Mouse (Mus musculus) kidney, postnatal 0 days (tissue): ENCODE data around the gene Samsn1. TPM values are rescaled to one million over a fixed set of nuclear protein-coding genes. Genes with fewer than 3 reads are reported as not detected.

ENCODE experiments used
- ATAC-seq: fragments of 200-750 bp; cut with Nextera tagmentation; replicated peaks from 2 replicates; pipeline ENCODE4 v1.8.0; 2017; ENCODE audit warnings: low read depth, moderate number of reproducible peaks, moderate TSS enrichment, moderate library complexity; ENCODE audit not compliant: low FRiP score
- DNase-seq: peaks from one replicate; pipeline ENCODE4 v3.0.0-alpha.2; 2016; ENCODE audit warnings: low spot score
- H3K27ac ChIP-seq: fragments of 300-500 bp; sonication (generic); 2 replicates; pipeline ENCODE4 v1.5.1; 2014; ENCODE audit warnings: mild to moderate bottlenecking
- H3K27me3 ChIP-seq: fragments of 300-500 bp; sonication (generic); 2 replicates; pipeline ENCODE4 v1.6.1; 2014; ENCODE audit warnings: low read length, mixed read lengths; ENCODE audit not compliant: insufficient read depth
- H3K36me3 ChIP-seq: fragments of 300-500 bp; sonication (generic); 2 replicates; pipeline ENCODE4 v1.6.1; 2014; ENCODE audit warnings: low read length, mixed read lengths; ENCODE audit not compliant: insufficient read depth
- H3K4me1 ChIP-seq: fragments of 300-500 bp; sonication (generic); replicated peaks from 2 replicates; pipeline ENCODE4 v1.6.1; 2014; ENCODE audit warnings: antibody characterized with exemption, low read length, mixed read lengths; ENCODE audit not compliant: insufficient read depth
- H3K4me2 ChIP-seq: fragments of 300-500 bp; sonication (generic); 2 replicates; pipeline ENCODE4 v1.6.1; 2014; ENCODE audit warnings: mild to moderate bottlenecking, low read length, moderate library complexity, mixed read lengths
- H3K4me3 ChIP-seq: fragments of 300-500 bp; sonication (generic); replicated peaks from 2 replicates; pipeline ENCODE4 v1.5.1; 2014; ENCODE audit warnings: low read depth, low read length
- H3K9ac ChIP-seq: fragments of 300-500 bp; sonication (generic); 2 replicates; pipeline ENCODE4 v1.6.1; 2014; ENCODE audit warnings: low read depth, low read length
- H3K9me3 ChIP-seq: fragments of 300-500 bp; sonication (generic); replicated peaks from 2 replicates; pipeline ENCODE4 v1.6.1; 2016; ENCODE audit warnings: low read length, inconsistent platforms, mixed read lengths
- CTCF ChIP-seq: IDR thresholded peaks from 2 replicates; pipeline ENCODE4 v1.5.1; 2016; ENCODE audit warnings: antibody characterized with exemption, low read depth, mild to moderate bottlenecking, moderate library complexity
- WGBS: fragments of 180-500 bp; shearing (Covaris S2); extraction: QIAGEN DNeasy Blood & Tissue Kit; methylation state at CpG from one replicate; pipeline ENCODE4 v1.1.7; 2014; 5-methylcytosine and 5-hydroxymethylcytosine counted together
- polyA plus RNA-seq: library from polyadenylated mRNA; unstranded; fragments of >200 nt; fragmentation: Nextera tagmentation; extraction: Ambion mirVana; gene quantifications from 2 replicates; pipeline ENCODE4 v1.2.1, GENCODE M21; 2015

Gene Samsn1
- polyA plus RNA-seq, 1 experiment from 2014 or later, result 1.6 TPM

DNA sequence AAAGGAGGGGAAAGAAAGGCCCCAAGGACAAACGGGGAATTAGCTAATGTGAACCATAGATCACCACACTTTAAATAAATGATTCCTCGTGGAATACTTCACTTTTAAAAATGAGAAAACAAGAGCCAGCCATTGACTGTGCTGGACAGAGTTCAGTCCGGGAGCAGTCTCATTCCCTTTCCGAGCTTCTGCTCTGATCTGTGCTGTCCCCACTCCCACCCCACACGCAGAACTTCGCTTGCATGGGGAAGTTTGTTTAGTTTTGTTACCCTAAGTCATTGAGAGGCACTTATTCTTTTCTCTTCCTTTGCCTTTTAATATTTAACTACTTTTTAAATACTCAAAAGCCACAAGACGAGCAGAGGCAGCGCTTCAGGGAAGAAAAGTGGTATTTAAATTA is 60.1 kb downstream of the Samsn1 start:
- Histone ChIP-seq H3K27ac (no peak overlapping the region), H3K4me1 (no peaks in the 10 kb centered on the region), H3K9me3 (no peaks in the 10 kb centered on the region), H3K36me3 (no peaks in the 10 kb centered on the region), H3K4me2 (no peak overlapping the region), H3K9ac (no peak overlapping the region), H3K27me3 (no peaks in the 10 kb centered on the region), H3K4me3 (no peak overlapping the region)
- WGBS, result 34% methylated on average over 8 of the region's 8 CpGs
- TF ChIP-seq CTCF, result no peak
- ATAC-seq (no peak), DNase-seq (peak; percentile 18)

GRCm38 (mm10) chr16:75961487-75961886 is 60.6 kb downstream of the Samsn1 start:
- no peaks in the 10 kb centered on the region for H3K27me3 ChIP-seq
- no peak for TF ChIP-seq CTCF
- no peak overlapping the region for H3K9ac ChIP-seq
- DNase-seq (peak; percentile 41), ATAC-seq (no peak)
- no peaks in the 10 kb centered on the region for H3K9me3 ChIP-seq
- H3K4me1 ChIP-seq, result no peaks in the 10 kb centered on the region
- H3K36me3 ChIP-seq, result no peaks in the 10 kb centered on the region
- no peak overlapping the region for H3K4me2 ChIP-seq
- H3K4me3 ChIP-seq, result no peak overlapping the region
- H3K27ac ChIP-seq, result no peak overlapping the region
- WGBS, result 15% methylated on average over 5 of the region's 5 CpGs

DNA sequence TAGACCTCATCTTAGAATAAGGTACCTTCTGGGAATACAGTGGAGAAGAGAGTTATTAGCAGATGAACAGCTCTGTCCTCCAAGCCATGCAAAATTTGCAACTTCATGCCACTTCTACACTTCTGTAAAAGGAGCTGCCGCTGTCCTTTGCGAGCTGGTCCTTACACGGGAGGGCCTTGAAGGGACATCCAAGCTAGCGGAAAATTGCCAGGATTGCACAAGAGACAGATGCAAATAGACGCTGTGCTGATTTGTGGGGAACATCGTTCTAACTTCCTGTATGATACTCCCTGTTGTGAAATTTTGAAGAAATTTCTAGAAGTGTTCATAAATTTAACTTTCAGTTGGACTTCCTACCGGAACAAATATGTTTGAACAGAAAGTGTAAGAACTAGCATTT is 61.0 kb downstream of the Samsn1 start:
- Histone ChIP-seq H3K9me3 (no peaks in the 10 kb centered on the region), H3K27ac (no peak overlapping the region), H3K4me1 (no peaks in the 10 kb centered on the region), H3K4me2 (no peak overlapping the region), H3K36me3 (no peaks in the 10 kb centered on the region), H3K27me3 (no peaks in the 10 kb centered on the region), H3K9ac (no peak overlapping the region), H3K4me3 (no peak overlapping the region)
- ATAC-seq, result no peak
- DNase-seq, result peak; percentile 27
- no peak for TF ChIP-seq CTCF
- WGBS, result 69% methylated on average over 7 of the region's 7 CpGs

DNA sequence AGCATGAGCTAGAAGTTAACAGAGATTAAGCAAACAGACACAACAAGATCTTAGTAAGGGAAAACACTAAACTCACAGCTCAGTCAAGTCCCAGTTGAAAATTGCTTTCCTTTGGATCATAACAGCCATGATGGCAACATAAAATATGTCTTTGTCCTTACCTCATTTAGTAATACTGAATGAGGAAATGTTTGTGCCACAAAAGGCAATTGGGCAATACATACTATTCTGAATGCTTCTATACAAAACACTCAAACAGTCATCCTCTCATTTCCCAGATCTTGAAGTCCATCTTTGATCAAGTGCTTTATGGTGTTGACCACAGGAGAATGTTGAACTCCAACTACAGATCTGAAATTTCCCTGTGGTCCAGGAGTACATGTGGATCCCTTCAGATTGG is 88.7 kb downstream of the Samsn1 start:
- TF ChIP-seq CTCF, result no peak
- H3K4me2 ChIP-seq, result no peak overlapping the region
- ATAC-seq (no peak), DNase-seq (no peak)
- no peak overlapping the region for H3K4me3 ChIP-seq
- no peaks in the 10 kb centered on the region for H3K9me3 ChIP-seq
- H3K27me3 ChIP-seq, result no peaks in the 10 kb centered on the region
- H3K4me1 ChIP-seq, result no peaks in the 10 kb centered on the region
- H3K9ac ChIP-seq, result no peak overlapping the region
- no peak overlapping the region for H3K27ac ChIP-seq
- H3K36me3 ChIP-seq, result no peaks in the 10 kb centered on the region

DNA sequence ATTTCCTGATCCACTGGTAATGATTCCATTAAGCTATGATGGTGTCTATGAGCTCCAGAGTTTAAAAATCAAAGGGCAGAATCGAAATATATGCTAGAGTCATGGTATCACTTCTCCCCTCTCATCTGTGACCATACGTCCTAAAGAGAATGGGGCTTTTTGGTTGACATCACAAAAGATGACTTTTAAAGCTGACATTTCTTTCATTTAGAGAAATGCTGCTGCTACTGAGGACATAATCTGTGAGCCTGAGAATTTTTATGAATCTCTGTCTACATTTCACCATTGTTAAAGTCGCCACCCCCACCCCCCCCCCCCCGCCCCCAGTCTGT is 91.9 kb downstream of the Samsn1 start:
- DNase-seq (no peak), ATAC-seq (no peak)
- H3K4me1 ChIP-seq, result no peaks in the 10 kb centered on the region
- no peaks in the 10 kb centered on the region for H3K36me3 ChIP-seq
- H3K27ac ChIP-seq, result no peak overlapping the region
- no peak overlapping the region for H3K4me2 ChIP-seq
- no peak overlapping the region for H3K9ac ChIP-seq
- TF ChIP-seq CTCF, result no peak
- H3K4me3 ChIP-seq, result no peak overlapping the region
- H3K27me3 ChIP-seq, result no peaks in the 10 kb centered on the region
- no peaks in the 10 kb centered on the region for H3K9me3 ChIP-seq
- WGBS, result 85% methylated on average over 4 of the region's 4 CpGs

- Histone ChIP-seq H3K27ac (no peak overlapping the region), H3K4me3 (no peak overlapping the region), H3K27me3 (no peaks in the 10 kb centered on the region), H3K4me1 (no peaks in the 10 kb centered on the region), H3K9me3 (no peaks in the 10 kb centered on the region), H3K36me3 (no peaks in the 10 kb centered on the region), H3K9ac (no peak overlapping the region), H3K4me2 (no peak overlapping the region)
- no peak for DNase-seq
- WGBS, result 68% methylated on average over 11 of the region's 11 CpGs
- no peak for ATAC-seq
- TF ChIP-seq CTCF, result no peak
These were observed 92.4 kb downstream of the Samsn1 start for GRCm38 (mm10) chr16:75929536-75930221.

DNA sequence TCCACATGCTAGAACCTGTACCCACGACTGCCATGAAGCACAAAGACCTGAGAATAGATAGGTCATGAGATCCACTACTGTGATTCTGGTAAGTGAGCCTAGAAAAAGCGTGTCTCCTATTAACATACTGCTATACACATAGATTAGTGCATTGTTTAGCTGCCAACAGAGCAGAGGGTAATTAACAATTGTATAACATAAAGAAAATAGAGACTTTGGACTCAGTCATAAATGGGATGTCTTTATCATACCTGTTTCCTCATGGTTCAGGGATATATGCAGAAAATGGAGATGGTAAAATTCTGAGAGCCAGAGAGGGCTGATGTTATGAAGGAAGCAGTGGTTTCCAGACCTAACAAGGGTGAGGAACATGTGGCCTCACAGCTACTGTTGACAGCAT is 95.6 kb downstream of the Samsn1 start:
- 79% methylated on average over 2 of the region's 2 CpGs for WGBS
- Histone ChIP-seq H3K4me2 (no peak overlapping the region), H3K27me3 (no peaks in the 10 kb centered on the region), H3K27ac (no peak overlapping the region), H3K9ac (no peak overlapping the region), H3K36me3 (no peaks in the 10 kb centered on the region), H3K9me3 (no peaks in the 10 kb centered on the region), H3K4me3 (no peak overlapping the region), H3K4me1 (no peaks in the 10 kb centered on the region)
- no peak for TF ChIP-seq CTCF
- DNase-seq (no peak), ATAC-seq (no peak)
